Mouse (Mus musculus) heart, postnatal 36 days (tissue): ENCODE data around the gene Mrps34. TPM values are rescaled to one million over a fixed set of nuclear protein-coding genes. Genes with fewer than 3 reads are reported as not detected.
"Not testable (repeated sequence)": the region's sequence is repeated elsewhere in the genome, so short reads cannot be mapped to it uniquely, and the experiment has no call there.

Experiments used
- DNase-seq, 2 experiments: peaks; one replicate each; pipeline ENCODE4 v3.0.0; 2021 to 2022
- intact Hi-C: fragments of 180-260 bp; cut with DNase I; formaldehyde crosslinking; loops from one replicate; pipeline ENCODE4 v1.15.1; 2025
- total RNA-seq, 2 experiments: library from RNA; stranded (reverse); gene quantifications; 2 replicates each; pipeline ENCODE4 v1.2.3; 2021

The Mrps34 gene
- total RNA-seq, 2 experiments from 2014 or later, result 103 to 113 TPM

DNA sequence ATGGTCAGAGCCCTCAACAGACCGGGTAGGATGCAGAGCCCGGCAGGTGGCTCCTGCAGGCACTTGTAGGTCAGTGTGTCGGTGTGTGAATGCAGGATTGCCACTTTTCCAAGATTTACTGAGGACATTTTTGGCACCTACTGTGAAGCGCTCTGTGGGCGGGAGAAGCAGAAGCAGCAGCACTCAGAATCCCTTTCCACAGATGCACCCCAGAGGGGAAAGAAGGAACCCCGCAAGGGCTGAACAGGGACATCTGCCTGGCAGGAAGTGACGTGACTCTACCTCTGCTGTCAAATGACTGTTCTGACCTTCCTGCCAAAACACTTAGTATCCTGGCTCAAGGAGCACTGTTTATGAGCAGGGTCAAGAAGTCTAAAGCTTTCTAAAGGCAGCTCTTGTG is 48.1 kb downstream of the Mrps34 start:
- intact Hi-C loops, result loop anchor here (2.0 to 10.0 kb wide), 2 partner anchors 342 to 422 kb away; partner anchors contain the start of genes Tpsb2 and Tpsg1
- DNase-seq, result no peak

GRCm38 (mm10) chr17:24943589-24943988 is 48.7 kb downstream of the Mrps34 start:
- DNase-seq, result not testable (repeated sequence)
- intact Hi-C loops, result loop anchor here (2.0 to 10.0 kb wide), 2 partner anchors 341 to 421 kb away; partner anchors contain the start of genes Tpsb2 and Tpsg1

Other genes with a start within 250 kb of the Mrps34 start
- gene Slc9a3r2, start 244.8 kb upstream of the Mrps34 start, total RNA-seq, result 100 to 1,000 TPM in 1 of 2 experiments, 10 to 100 TPM in 1; 91.1 to 140 TPM
- not detected for gene Npw, start 236.7 kb upstream of the Mrps34 start, total RNA-seq
- 10 to 100 TPM; 17.3 to 19.0 TPM for gene Zfp598, start 225.4 kb upstream of the Mrps34 start, total RNA-seq
- under 1 TPM; 0.14 to 0.22 TPM for gene Syngr3, start 205.2 kb upstream of the Mrps34 start, total RNA-seq
- gene Gfer, start 199.0 kb upstream of the Mrps34 start, total RNA-seq, result 10 to 100 TPM; 19.3 to 22.8 TPM
- gene Noxo1, start 198.9 kb upstream of the Mrps34 start, total RNA-seq, result 1 to 10 TPM in 1 of 2 experiments, under 1 TPM in 1; 0.33 to 1.3 TPM
- 10 to 100 TPM; 16.3 to 17.7 TPM for gene Tbl3, start 187.5 kb upstream of the Mrps34 start, total RNA-seq
- gene Rnf151, start 177.1 kb upstream of the Mrps34 start, total RNA-seq, result not detected
- gene Rps2, start 177.0 kb upstream of the Mrps34 start, total RNA-seq, result 100 to 1,000 TPM; 668 to 757 TPM
- 1,000 to 10,000 TPM in 1 of 2 experiments, 100 to 1,000 TPM in 1; 979 to 1,034 TPM for gene Ndufb10, start 170.6 kb upstream of the Mrps34 start, total RNA-seq
- 100 to 1,000 TPM; 400 to 416 TPM for gene Rpl3l, start 167.3 kb upstream of the Mrps34 start, total RNA-seq
- 100 to 1,000 TPM; 160 to 183 TPM for gene Msrb1, start 158.5 kb upstream of the Mrps34 start, total RNA-seq
- not detected for gene Hs3st6, start 142.1 kb upstream of the Mrps34 start, total RNA-seq
- not detected for gene Meiob, start 90.8 kb upstream of the Mrps34 start, total RNA-seq
- gene Hagh, start 55.0 kb upstream of the Mrps34 start, total RNA-seq, result 100 to 1,000 TPM; 102 to 104 TPM
- 10 to 100 TPM; 72.0 to 76.5 TPM for gene Fahd1, start 44.8 kb upstream of the Mrps34 start, total RNA-seq
- 1 to 10 TPM; 7.7 to 8.8 TPM for gene Igfals, start 29.1 kb upstream of the Mrps34 start, total RNA-seq
- gene Nubp2, start 8.8 kb upstream of the Mrps34 start, total RNA-seq, result 10 to 100 TPM; 20.0 to 22.4 TPM
- 10 to 100 TPM; 26.3 to 28.0 TPM for gene Spsb3, start 8.5 kb upstream of the Mrps34 start, total RNA-seq
- gene Eme2, start within 50 bp of the Mrps34 start, total RNA-seq, result 10 to 100 TPM; 18.8 to 19.0 TPM
- gene Nme3, start 1.4 kb downstream of the Mrps34 start, total RNA-seq, result 10 to 100 TPM; 30.2 to 32.4 TPM
- 10 to 100 TPM; 58.9 to 63.0 TPM for gene Mapk8ip3, start 41.9 kb downstream of the Mrps34 start, total RNA-seq
- 1 to 10 TPM; 6.4 to 7.9 TPM for gene Jpt2, start 65.6 kb downstream of the Mrps34 start, total RNA-seq
- gene Cramp1l, start 120.7 kb downstream of the Mrps34 start, total RNA-seq, result 10 to 100 TPM; 12.6 to 13.1 TPM
- gene Ift140, start 121.0 kb downstream of the Mrps34 start, total RNA-seq, result 1 to 10 TPM; 5.7 to 7.3 TPM
- gene Tmem204, start 188.5 kb downstream of the Mrps34 start, total RNA-seq, result 10 to 100 TPM; 34.5 to 36.7 TPM
- 10 to 100 TPM; 12.4 to 12.7 TPM for gene Telo2, start 220.9 kb downstream of the Mrps34 start, total RNA-seq
- gene Ptx4, start 225.6 kb downstream of the Mrps34 start, total RNA-seq, result 1 to 10 TPM; 4.2 to 6.7 TPM
- 10 to 100 TPM; 28.7 to 34.3 TPM for gene Clcn7, start 238.3 kb downstream of the Mrps34 start, total RNA-seq